Mouse (Mus musculus): Measurements from ENCODE around the gene Kpna3.

DNA sequence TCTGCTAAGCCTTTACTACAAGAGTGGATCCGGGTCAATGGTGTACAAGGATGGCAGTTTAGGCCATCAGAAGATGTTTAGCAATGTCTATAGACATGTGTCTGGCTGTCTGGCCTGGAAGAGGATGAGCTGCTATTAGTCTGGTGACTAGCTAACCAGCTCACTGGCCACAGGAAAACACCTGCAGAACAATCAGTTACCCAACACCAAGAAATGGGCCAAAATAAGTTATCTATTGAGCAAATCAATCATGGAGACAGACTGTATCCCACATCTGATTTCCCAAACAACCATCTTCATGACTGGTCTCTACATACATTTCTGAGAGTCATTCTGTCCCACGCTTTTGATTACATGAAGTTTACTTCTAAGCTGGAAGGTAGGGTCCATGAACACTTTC is 75.9 kb downstream of the Kpna3 start:
- TF ChIP-seq ZNF384 (IDR thresholded peaks at IDR 0.05; ENCODE audit: low read depth, low read length) (no peak), HCFC1 (IDR thresholded peaks at IDR 0.05; ENCODE audit: borderline replicate concordance, insufficient read depth, low read length) (no peak), MAFK (IDR thresholded peaks at IDR 0.05; ENCODE audit: insufficient read depth, low read depth, low read length) (no peak), ZC3H11A (IDR thresholded peaks at IDR 0.05; ENCODE audit: borderline replicate concordance, low read depth, low read length) (no peak), CHD2 (IDR thresholded peaks at IDR 0.05; ENCODE audit: low read depth, low read length) (no peak)
